10 mouse cellular contexts compared by ENCODE assay signal in the genomic region with DNA sequence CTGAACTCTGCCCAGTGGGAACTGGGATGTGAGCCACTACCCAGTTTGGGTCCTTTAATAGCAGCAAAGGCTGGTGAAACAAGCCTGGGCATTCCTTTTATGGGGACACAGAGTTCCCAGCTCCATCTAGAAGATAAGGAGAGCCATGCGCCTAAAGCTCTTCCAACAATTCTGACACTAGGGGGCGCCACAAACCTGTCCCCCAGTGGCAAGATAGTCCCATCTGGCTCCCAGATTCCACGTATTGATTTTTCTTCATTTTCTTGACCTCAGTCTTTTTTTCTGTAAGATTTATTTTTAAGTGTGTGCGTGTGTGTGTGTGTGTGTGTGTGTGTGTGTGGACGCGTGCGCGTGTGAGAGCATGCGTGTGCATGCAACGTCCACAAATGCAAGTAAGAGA. TPM values are rescaled to one million over a fixed set of nuclear protein-coding genes. Genes with fewer than 3 reads are reported as not detected.
DNase-seq lines count a peak whose midpoint lies in the region; ATAC-seq lines count a peak whose summit lies in the region.
"Had no signal": no experiment of that assay in that cellular context is flagged by ENCODE, and none has a peak within 500 bp of the region (broad histone marks: within the 10 kb centered on the region; RNA-seq: fewer than 3 reads in every experiment).

No protein-coding gene starts in this region.

- peak; percentile 59 for DNase-seq in forebrain, embryonic 11.5 days (ENCODE audit: low spot score)
- peak; percentile 82 for DNase-seq in midbrain, embryonic 11.5 days (ENCODE audit: low spot score, missing footprints)
- peak; percentile 68 for DNase-seq in adrenal gland, postnatal 10 days
- peak; percentile 64 for DNase-seq in heart, postnatal 4 days
- peak; percentile 61 for DNase-seq in lung, postnatal 25 days (ENCODE audit: low spot score)
- DNase-seq in urinary bladder, adult 2 months (ENCODE audit: low spot score), result no peak

- no peak overlapping the region for H3K9ac ChIP-seq in forebrain, embryonic 11.5 days (ENCODE audit: low read length)
- no peak overlapping the region for H3K9ac ChIP-seq in forebrain, embryonic 13.5 days
- H3K9ac ChIP-seq in midbrain, embryonic 11.5 days (ENCODE audit: low read length), result no peak overlapping the region
- H3K9ac ChIP-seq in midbrain, embryonic 16.5 days (ENCODE audit: low read depth, low read length), result no peak overlapping the region

- no peak overlapping the region for H3K27ac ChIP-seq in forebrain, embryonic 11.5 days (ENCODE audit: low read depth, low read length)
- H3K27ac ChIP-seq in forebrain, embryonic 13.5 days, result no peak overlapping the region
- no peak overlapping the region for H3K27ac ChIP-seq in midbrain, embryonic 11.5 days (ENCODE audit: low read depth, low read length)
- no peak overlapping the region for H3K27ac ChIP-seq in midbrain, embryonic 16.5 days (ENCODE audit: low read length)
- H3K27ac ChIP-seq: macrophage had no signal

- no peak for ATAC-seq in forebrain, embryonic 11.5 days (replicated peaks; ENCODE audit: low FRiP score)
- ATAC-seq in forebrain, embryonic 13.5 days, result no peak
- ATAC-seq in midbrain, embryonic 11.5 days (ENCODE audit: low FRiP score), result no peak
- ATAC-seq in midbrain, embryonic 16.5 days, result no peak

- no peaks in the 10 kb centered on the region for H3K27me3 ChIP-seq in forebrain, embryonic 11.5 days (ENCODE audit: control insufficient read depth, insufficient read depth, low read length)
- H3K27me3 ChIP-seq in forebrain, embryonic 13.5 days, result no peaks in the 10 kb centered on the region
- H3K27me3 ChIP-seq in midbrain, embryonic 11.5 days (ENCODE audit: control insufficient read depth, insufficient read depth, low read length), result no peaks in the 10 kb centered on the region
- H3K27me3 ChIP-seq in midbrain, embryonic 16.5 days (ENCODE audit: control insufficient read depth, insufficient read depth, low read depth, low read length), result no peaks in the 10 kb centered on the region; the same call in 1 of the 2 replicates

- H3K4me3 ChIP-seq in forebrain, embryonic 11.5 days (ENCODE audit: low read depth, low read length), result no peak overlapping the region
- no peak overlapping the region for H3K4me3 ChIP-seq in forebrain, embryonic 13.5 days
- no peak overlapping the region for H3K4me3 ChIP-seq in midbrain, embryonic 11.5 days (ENCODE audit: low read depth, low read length)
- H3K4me3 ChIP-seq in midbrain, embryonic 16.5 days (ENCODE audit: low read depth, low read length), result no peak overlapping the region

- 73% methylated on average over 10 of the region's 10 CpGs for WGBS in forebrain, embryonic 11.5 days
- 78% methylated on average over 10 of the region's 10 CpGs for WGBS in forebrain, embryonic 13.5 days
- WGBS in midbrain, embryonic 11.5 days, result 71% methylated on average over 10 of the region's 10 CpGs
- WGBS in midbrain, embryonic 16.5 days, result 74% methylated on average over 10 of the region's 10 CpGs

- no peaks in the 10 kb centered on the region for H3K36me3 ChIP-seq in forebrain, embryonic 11.5 days (ENCODE audit: control insufficient read depth, insufficient read depth, low read length)
- H3K36me3 ChIP-seq in forebrain, embryonic 13.5 days (ENCODE audit: poor library complexity, severe bottlenecking), result no peaks in the 10 kb centered on the region
- no peaks in the 10 kb centered on the region for H3K36me3 ChIP-seq in midbrain, embryonic 11.5 days (ENCODE audit: control insufficient read depth, insufficient read depth, low read length)
- no peaks in the 10 kb centered on the region for H3K36me3 ChIP-seq in midbrain, embryonic 16.5 days (ENCODE audit: control insufficient read depth, insufficient read depth, low read length)

- H3K9me3 ChIP-seq in forebrain, embryonic 11.5 days (ENCODE audit: control insufficient read depth, low read length), result no peaks in the 10 kb centered on the region
- H3K9me3 ChIP-seq in forebrain, embryonic 13.5 days (replicated peaks), result no peaks in the 10 kb centered on the region; the same call in 1 of the 2 replicates
- H3K9me3 ChIP-seq in midbrain, embryonic 11.5 days (ENCODE audit: control insufficient read depth, low read length), result no peaks in the 10 kb centered on the region
- H3K9me3 ChIP-seq in midbrain, embryonic 16.5 days (replicated peaks; ENCODE audit: control insufficient read depth, low read length, poor library complexity, severe bottlenecking), result no peaks in the 10 kb centered on the region

- H3K4me1 ChIP-seq in forebrain, embryonic 11.5 days (replicated peaks; ENCODE audit: control insufficient read depth, insufficient read depth, low read length), result no peaks in the 10 kb centered on the region
- no peaks in the 10 kb centered on the region for H3K4me1 ChIP-seq in forebrain, embryonic 13.5 days
- H3K4me1 ChIP-seq in midbrain, embryonic 11.5 days (ENCODE audit: control insufficient read depth, insufficient read depth, low read length), result no peaks in the 10 kb centered on the region
- no peaks in the 10 kb centered on the region for H3K4me1 ChIP-seq in midbrain, embryonic 16.5 days (ENCODE audit: control insufficient read depth, insufficient read depth, low read length)

- no peak overlapping the region for H3K4me2 ChIP-seq in forebrain, embryonic 11.5 days (ENCODE audit: low read depth, low read length, severe bottlenecking)
- H3K4me2 ChIP-seq in forebrain, embryonic 13.5 days, result no peak overlapping the region
- H3K4me2 ChIP-seq in midbrain, embryonic 11.5 days, result no peak overlapping the region
- no peak overlapping the region for H3K4me2 ChIP-seq in midbrain, embryonic 16.5 days (ENCODE audit: low read length)

RNA-seq across cellular contexts. Expression of a gene that starts 10.3 kb away (rescaled TPM):
- not detected in 2 replicates for polyA plus RNA-seq in forebrain, embryonic 11.5 days (2014; fragmentation: Nextera tagmentation; extraction: Ambion mirVana)
- polyA plus RNA-seq in forebrain, embryonic 13.5 days (2015; fragmentation: Nextera tagmentation; extraction: Ambion mirVana), result not detected in 2 replicates
- polyA plus RNA-seq in midbrain, embryonic 11.5 days (2014; fragmentation: Nextera tagmentation; extraction: Ambion mirVana), result not detected in 2 replicates
- not detected in 2 replicates for polyA plus RNA-seq in midbrain, embryonic 16.5 days (2015; fragmentation: Nextera tagmentation; extraction: Ambion mirVana)
- total RNA-seq in adrenal gland, postnatal 10 days (2021), result not detected
- total RNA-seq in heart, postnatal 4 days (2021), result not detected
- polyA plus RNA-seq in urinary bladder, adult 2 months (2012; rRNA removed), result not detected in 2 replicates
- polyA plus RNA-seq: heart, embryonic 14.5 days; macrophage had no signal

RNA-seq across cellular contexts. Expression of a gene that starts 30.6 kb away (rescaled TPM):
- polyA plus RNA-seq in forebrain, embryonic 11.5 days (2014; fragmentation: Nextera tagmentation; extraction: Ambion mirVana), result not detected in 2 replicates
- polyA plus RNA-seq in forebrain, embryonic 13.5 days (2015; fragmentation: Nextera tagmentation; extraction: Ambion mirVana), result not detected in 2 replicates
- polyA plus RNA-seq in midbrain, embryonic 11.5 days (2014; fragmentation: Nextera tagmentation; extraction: Ambion mirVana), result 0.04 TPM in 1 of 2 replicates, not detected in the other
- polyA plus RNA-seq in midbrain, embryonic 16.5 days (2015; fragmentation: Nextera tagmentation; extraction: Ambion mirVana), result 0.15 TPM in 1 of 2 replicates, not detected in the other
- 1 to 10 TPM; 4.1 to 4.3 TPM for total RNA-seq in adrenal gland, postnatal 10 days (2021)
- 1 to 10 TPM; 2.0 to 2.3 TPM for total RNA-seq in heart, postnatal 4 days (2021)
- polyA plus RNA-seq in urinary bladder, adult 2 months (2012; rRNA removed), result 1.2 and 1.6 TPM in 2 replicates
- polyA plus RNA-seq: macrophage had no signal

RNA-seq across cellular contexts. Expression of a gene that starts 33.5 kb away (rescaled TPM):
- not detected in 2 replicates for polyA plus RNA-seq in forebrain, embryonic 11.5 days (2014; fragmentation: Nextera tagmentation; extraction: Ambion mirVana)
- 0.30 and 0.48 TPM in 2 replicates for polyA plus RNA-seq in forebrain, embryonic 13.5 days (2015; fragmentation: Nextera tagmentation; extraction: Ambion mirVana)
- 0.11 and 0.25 TPM in 2 replicates for polyA plus RNA-seq in midbrain, embryonic 11.5 days (2014; fragmentation: Nextera tagmentation; extraction: Ambion mirVana)
- 0.29 and 0.34 TPM in 2 replicates for polyA plus RNA-seq in midbrain, embryonic 16.5 days (2015; fragmentation: Nextera tagmentation; extraction: Ambion mirVana)
- 1 to 10 TPM; 5.5 to 6.0 TPM for total RNA-seq in adrenal gland, postnatal 10 days (2021)
- 1 to 10 TPM; 3.2 to 3.4 TPM for total RNA-seq in heart, postnatal 4 days (2021)
- polyA plus RNA-seq in urinary bladder, adult 2 months (2012; rRNA removed), result 5.2 and 7.8 TPM in 2 replicates
- polyA plus RNA-seq: macrophage had no signal

RNA-seq across cellular contexts. Expression of a gene that starts 50.4 kb away (rescaled TPM):
- polyA plus RNA-seq in forebrain, embryonic 11.5 days (2014; fragmentation: Nextera tagmentation; extraction: Ambion mirVana), result not detected in 2 replicates
- not detected in 2 replicates for polyA plus RNA-seq in forebrain, embryonic 13.5 days (2015; fragmentation: Nextera tagmentation; extraction: Ambion mirVana)
- polyA plus RNA-seq in midbrain, embryonic 11.5 days (2014; fragmentation: Nextera tagmentation; extraction: Ambion mirVana), result not detected in 2 replicates
- polyA plus RNA-seq in midbrain, embryonic 16.5 days (2015; fragmentation: Nextera tagmentation; extraction: Ambion mirVana), result 0.06 TPM in 1 of 2 replicates, not detected in the other
- not detected for total RNA-seq in adrenal gland, postnatal 10 days (2021)
- not detected for total RNA-seq in heart, postnatal 4 days (2021)
- not detected in 2 replicates for polyA plus RNA-seq in urinary bladder, adult 2 months (2012; rRNA removed)
- polyA plus RNA-seq: heart, embryonic 14.5 days; macrophage had no signal

RNA-seq across cellular contexts. Expression of a gene that starts 59.9 kb away (rescaled TPM):
- not detected in 2 replicates for polyA plus RNA-seq in forebrain, embryonic 11.5 days (2014; fragmentation: Nextera tagmentation; extraction: Ambion mirVana)
- polyA plus RNA-seq in forebrain, embryonic 13.5 days (2015; fragmentation: Nextera tagmentation; extraction: Ambion mirVana), result not detected in 2 replicates
- not detected in 2 replicates for polyA plus RNA-seq in midbrain, embryonic 11.5 days (2014; fragmentation: Nextera tagmentation; extraction: Ambion mirVana)
- polyA plus RNA-seq in midbrain, embryonic 16.5 days (2015; fragmentation: Nextera tagmentation; extraction: Ambion mirVana), result not detected in 2 replicates
- total RNA-seq in adrenal gland, postnatal 10 days (2021), result not detected
- not detected for total RNA-seq in heart, postnatal 4 days (2021)
- polyA plus RNA-seq in urinary bladder, adult 2 months (2012; rRNA removed), result not detected in 2 replicates
- polyA plus RNA-seq: heart, embryonic 14.5 days; macrophage had no signal
